Mouse (Mus musculus) ovary, postnatal 36 days (tissue): ENCODE results near the gene Fignl1.

Experiments used
- DNase-seq: peaks from one replicate; pipeline ENCODE4 v3.0.0; 2022; ENCODE audit warnings: low spot score, mixed read lengths

Gene Fignl1

DNA sequence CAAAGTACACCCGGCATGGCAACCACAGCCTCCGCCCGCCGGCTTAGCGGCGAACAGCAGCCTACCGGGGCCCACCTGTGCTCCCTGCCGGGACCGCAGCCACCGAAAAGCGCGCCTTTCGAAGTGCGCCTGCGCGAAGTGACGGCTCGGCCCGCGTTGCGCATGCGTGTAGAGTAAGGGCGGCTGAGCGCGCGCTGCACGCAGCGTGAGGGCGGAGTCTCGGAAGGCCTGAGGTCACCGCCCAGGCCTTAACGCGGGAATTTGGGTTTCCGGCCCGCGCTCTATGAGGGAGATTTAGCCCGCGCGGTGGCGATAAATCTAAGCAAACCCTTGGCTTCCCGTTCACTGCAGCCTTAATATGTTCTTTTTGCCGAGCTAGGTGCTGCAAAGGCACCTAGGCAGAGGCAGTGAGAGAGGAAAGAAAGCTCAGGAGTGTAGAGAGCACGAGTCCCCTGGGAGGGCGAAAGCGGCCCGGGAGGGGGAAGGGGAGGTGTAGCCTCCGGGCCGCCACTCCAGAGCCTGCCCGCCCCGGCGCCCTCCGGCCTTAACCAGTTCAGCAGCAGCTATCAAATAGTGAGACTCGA lies at the start of gene Fignl1:
Gene Fignl1, minus strand, starts transcription at position 143 of the 584 bp plus-strand sequence.
- DNase-seq = peak; percentile 97

DNA sequence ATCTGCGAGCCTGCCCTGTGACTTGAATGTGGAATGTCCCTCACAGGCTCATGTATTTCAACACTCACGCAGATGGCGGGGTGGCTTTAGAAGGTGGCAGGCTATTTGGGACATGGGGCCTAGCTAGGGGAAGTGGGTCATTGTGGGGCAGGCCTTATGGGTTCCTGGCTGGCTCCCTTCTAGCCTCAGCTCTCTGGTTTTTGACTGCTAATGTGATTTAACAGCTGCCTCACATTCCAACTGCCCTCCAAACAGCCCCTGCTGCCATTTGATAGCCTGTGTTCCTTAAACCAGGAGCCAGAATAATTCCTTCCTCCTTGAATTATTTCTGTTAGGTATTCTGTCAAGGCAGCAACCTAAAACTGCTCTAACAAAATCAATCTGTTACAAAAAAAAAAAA lies 48.2 kb upstream of the Fignl1 start:
- DNase-seq = no peak

DNA sequence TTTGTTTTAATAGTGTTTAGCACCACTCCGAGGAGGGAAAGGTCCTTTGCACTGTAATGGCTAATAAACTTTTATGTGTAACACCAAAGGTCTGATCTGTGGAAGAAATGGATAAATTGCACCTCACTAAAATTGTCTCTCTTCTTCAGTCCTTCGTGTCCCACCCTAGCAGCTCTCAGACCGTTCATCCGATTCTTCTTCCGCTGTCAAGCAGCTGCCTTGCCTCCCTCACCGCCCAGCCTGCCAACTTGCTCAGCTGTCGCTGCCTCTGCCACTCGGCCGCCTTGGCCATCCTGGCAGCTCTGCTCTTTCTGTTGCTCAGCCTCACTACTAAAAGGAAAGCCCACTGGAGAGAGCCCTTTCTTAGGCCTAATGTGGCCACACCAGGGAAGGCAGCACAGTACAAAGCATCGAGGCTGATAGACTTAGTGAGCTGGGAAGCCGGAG lies 46.9 kb upstream of the Fignl1 start:
- DNase-seq = no peak

DNA sequence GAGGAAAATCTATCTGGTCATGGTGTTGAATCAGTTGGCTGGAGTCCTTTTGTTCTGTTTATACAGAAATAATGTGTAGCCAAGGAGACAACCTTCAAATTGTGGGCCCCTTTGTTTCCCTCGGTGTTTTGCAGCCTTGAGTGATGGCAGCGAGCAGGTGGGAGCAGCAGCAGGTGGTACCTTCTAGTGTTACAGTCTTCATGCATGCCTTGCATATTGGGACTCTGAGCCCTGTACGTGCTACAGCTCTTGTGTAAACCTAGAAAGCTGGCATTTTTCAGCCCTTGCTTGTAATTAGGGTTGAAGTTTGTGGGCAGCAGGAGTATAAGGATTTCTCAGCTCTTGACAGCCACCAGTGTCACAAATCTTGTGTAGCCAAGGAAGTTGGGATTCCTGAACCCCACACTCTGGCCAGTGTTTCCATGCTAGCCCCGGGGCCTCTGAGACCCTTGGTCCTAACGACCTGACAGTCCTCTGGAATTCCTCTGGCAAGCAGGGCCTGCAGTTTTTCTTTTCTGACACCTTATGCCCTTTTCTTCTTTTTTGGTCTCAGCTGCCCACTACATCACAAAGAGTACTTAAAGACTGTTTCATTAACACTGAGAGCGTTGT lies 46.4 kb upstream of the Fignl1 start:
- DNase-seq = no peak

DNA sequence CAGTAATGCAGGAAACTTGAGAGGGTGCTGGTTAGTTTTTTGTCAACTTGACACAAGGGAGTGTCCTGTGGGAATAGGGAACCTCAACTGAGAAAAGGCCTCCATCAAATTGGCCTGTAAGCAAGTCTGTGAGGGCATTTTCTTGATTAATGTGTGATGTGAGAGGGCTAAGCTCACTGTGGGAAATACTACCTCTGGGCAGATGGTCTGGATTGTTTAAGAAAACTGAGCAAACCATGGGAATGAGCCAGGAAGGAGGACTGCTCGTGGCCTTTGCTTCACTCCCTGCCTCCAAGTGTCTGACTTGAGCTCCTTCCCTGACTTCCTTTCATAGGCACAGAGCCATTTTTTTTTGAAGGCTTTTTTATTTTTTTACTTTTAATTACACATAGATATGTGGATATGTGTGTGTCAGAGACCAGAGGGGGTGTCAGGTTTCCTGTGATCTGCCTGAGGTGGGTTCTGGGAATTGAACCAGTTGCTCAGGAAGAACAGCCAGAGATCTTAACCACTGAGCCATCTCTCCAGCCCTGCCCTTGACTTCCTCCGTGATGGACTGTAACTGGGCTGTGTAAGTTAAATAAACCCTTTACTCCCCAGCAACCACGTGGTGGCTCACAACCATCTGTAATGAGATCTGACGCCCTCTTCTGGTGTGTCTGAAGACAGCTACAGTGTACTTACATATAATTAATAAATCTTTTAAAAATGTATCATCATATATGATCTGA lies 45.1 kb upstream of the Fignl1 start:
- DNase-seq = no peak

DNA sequence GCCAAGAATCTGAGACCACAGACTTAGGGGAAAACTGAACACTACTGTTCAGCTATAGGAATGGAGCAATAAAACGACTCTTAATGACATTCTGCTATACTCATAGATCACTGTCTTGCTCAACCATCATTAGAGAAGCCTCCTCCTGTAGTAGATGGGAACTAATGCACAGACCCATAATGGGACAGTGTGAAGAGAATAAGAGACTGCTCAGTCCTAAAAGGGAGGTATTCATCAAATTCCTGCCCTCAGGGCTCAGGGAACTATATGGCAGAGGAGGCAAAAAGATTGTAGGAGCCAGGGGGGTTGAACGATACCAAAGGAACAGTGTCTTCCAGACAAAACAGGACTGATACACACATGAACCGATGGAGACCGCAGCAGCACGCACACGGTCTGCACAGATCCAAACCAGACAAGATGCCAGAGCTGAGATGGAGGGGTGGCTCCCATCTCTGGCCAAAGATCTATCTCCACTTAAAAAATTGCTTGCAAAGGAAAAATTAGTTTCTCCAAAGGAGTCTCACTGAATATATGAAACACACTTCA lies 43.3 kb upstream of the Fignl1 start:
- DNase-seq = no peak

DNA sequence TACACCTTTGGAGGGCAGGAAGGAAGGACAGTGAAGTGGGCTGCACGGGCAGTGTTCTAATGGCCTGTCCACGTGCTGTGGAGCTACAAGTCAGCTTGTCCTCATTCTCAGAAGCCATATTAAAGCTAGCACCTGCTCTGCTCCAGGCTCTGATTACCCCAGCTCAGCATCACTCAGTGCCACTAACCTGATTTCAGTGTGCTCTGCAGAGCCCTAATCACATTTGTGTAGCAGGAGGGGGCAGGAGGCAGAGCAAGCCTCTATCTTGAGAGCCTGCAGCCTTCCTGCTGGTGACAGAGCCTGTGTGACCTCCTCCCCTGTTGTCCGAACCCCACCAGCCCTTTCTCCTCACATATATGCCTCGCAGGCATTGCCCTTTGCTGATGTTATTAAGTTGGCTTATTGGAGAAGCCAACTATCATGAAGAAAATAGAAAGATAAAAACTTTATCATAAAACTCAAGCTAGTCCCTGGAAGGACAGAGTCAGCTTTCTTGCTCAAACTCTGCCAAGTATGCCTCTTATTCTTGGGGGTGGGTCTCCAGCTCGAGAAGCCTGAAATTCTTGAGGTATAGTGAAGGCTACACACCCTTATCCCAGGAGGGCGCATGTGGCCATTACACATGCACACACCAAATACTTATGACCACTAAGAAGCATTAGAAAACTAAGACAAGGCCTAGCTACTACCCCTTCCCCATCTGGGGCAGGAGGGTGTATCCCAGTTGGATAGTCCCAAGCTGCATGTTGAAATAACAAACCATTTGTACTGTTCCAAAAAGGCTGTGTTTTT lies 41.9 kb upstream of the Fignl1 start:
- DNase-seq = no peak

DNA sequence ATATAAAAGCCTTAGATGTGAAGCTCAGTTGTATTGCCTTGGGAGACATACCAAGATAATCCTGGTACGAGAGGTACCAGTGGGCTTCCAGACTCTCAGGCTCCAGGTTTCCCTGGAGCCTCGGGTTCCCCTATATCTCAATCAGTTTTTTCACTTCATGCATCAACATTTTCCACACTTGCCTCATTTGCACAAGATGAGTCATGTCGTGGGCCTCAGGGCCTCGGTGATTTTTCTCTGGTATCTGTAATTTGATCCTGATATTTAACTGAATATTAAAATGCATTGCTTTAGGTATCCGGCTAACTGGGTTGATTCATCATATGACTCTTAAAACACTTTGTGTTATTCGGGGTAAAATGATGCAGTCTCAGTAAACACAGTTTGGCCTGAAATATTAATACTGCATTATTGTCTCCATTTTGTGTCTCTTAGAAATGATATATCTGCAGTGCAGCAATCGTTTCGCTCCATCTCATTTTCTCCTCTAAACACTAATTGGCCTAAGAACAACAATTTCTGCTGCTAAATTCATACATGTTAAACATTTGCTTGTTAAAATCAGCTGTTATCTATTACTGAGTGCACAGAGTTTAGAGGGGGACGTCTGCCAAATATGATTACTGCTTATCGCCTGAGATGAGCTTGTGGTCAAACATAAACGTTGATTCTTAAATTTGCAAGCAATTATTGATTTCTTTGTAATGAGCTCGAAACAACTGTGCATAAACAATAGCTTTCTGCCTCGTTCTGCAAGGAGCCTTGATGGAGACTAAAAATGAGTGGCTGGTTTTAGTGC lies 41.0 kb upstream of the Fignl1 start:
- DNase-seq = no peak

DNA sequence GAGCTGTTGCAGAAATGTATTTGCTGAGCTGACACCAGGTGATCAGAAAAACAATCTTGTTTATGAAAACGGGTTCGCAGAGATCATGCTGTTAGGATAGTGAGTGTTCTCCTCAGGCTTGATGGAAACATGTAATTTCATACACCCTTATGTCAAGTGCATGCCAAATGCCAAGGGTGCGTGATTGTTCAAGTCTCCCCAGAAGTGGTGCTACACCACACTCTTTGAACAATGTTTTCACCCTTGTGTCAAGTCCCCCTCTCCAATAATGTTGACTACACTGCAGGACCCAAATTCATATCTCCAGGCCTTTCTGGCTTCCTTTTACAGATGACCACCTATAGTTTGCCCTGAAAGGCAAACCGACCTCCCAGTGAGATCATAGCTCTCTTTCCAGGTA lies 39.7 kb upstream of the Fignl1 start:
- no peak for DNase-seq

DNA sequence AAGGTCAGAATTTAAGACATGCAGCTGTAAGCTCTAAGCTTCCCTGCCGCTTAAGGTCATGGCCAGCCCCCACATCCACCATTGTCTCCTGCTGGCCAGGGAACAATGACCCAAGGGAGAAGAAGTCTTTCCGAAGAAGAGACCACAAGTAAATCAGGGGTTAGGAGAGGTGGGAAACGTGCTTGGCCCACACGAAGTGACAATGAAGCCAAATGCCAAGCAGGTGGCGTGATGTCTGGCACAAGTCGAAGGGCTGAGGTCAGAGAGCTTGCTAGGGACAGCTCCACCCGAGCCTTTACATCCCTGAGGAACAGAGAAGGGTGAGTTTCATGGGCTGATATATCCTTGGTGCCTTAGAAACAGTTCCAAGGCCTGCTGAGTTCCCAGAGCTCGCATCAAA lies 36.3 kb upstream of the Fignl1 start:
- DNase-seq = no peak

DNA sequence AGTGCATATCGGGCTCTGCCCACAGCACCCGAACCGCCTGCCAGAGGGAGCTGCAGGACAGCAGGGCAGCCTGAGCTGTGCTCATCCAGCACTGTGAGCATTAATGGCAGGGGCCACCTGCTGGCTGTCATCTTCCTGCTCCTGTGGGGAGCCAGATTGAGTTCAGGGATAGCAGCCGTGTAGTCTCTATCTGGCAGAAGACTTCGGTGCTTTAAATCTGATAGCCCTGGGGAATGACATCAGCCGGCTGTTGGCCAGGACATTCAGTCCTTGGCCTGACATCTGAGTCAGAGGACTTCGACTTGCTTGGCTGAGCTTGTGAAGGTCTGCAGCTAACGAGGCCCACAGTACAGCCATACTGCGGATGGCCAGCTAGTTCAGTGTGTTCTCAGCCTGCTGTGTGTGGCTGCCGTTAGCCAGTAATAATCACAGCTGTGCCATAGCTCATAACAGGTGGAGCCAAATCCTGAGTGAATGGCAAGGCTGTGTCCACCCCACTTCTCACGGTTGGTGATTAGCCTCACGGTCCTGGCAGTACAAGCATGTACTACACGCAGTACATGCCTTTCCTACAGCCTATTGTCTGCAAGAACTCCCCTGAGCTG lies 35.7 kb upstream of the Fignl1 start:
- peak; percentile 73 for DNase-seq

DNA sequence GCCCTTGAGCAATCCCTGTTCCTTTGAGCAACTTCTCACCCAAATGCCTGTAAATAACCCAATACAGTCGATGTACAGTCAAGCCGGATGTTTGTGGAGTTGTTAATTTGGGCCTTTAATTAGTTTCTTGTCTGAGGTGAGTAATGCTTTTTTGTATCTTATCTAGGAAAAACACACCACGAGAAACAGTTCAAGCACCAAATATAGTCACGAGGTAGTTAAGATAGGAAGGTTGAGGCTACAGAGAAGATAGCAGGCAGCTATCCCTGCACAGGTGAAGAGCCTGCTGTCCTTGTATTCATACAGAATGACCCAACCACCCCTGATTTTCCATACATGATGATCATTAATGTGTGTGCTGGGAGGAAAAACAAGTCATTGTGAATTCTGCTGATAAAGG lies 32.8 kb upstream of the Fignl1 start:
- DNase-seq = no peak

DNA sequence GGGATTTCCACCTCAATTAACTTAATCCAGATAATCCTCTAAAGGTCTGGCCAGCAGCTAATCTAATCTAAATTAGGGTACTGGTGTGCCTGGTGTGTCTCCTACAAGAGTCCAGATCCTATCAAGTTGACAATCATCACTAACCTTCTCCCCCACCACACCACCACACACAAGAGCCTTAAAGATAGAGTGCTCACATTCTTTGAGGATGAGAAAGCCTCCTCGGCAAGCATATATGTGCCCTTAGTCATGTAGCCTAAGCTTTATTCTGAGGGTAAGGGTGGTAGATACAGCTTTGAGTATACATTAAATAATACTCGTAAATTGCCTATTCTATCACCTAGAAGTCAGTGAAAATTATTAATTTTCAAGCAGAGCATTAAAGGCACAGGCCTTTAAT lies 32.0 kb upstream of the Fignl1 start:
- no peak for DNase-seq

DNA sequence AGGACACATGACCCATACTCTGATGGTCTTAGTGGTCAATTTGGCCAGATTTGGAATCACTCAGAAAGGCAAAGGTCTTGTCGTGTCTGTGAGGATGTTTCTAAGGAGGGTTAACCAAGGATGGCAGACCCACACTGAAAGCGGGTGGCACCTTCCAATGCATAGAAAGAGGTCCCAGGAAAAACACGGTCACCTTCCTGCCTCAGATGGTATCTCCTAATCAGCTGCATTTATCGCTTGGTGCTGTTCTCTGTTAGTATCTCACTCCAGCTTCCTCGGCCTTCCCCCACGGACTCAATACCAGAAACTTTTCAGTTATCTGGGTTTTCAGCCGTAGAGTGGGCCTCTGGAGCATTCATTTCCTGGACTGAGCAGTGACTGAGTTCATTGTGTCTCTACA lies 31.1 kb upstream of the Fignl1 start:
- no peak for DNase-seq

DNA sequence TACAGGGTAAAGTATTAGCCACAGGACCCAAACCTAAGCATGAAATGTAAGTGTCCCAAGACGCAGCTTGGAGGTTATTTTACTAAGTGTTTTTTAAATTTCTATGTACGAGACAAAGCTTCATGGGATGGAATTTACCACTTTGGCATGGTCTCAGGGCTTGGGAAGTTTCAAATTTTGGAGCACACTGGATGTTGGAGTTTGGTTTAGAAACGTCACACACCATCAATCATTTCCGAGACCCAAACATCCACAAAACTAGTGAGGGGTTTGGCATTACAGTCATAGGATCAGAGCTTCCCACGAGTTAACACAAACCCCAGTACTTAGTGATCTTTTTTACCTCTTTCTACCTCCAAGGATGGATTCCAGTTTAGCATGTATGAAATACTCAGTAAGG lies 28.6 kb upstream of the Fignl1 start:
- DNase-seq = no peak

DNA sequence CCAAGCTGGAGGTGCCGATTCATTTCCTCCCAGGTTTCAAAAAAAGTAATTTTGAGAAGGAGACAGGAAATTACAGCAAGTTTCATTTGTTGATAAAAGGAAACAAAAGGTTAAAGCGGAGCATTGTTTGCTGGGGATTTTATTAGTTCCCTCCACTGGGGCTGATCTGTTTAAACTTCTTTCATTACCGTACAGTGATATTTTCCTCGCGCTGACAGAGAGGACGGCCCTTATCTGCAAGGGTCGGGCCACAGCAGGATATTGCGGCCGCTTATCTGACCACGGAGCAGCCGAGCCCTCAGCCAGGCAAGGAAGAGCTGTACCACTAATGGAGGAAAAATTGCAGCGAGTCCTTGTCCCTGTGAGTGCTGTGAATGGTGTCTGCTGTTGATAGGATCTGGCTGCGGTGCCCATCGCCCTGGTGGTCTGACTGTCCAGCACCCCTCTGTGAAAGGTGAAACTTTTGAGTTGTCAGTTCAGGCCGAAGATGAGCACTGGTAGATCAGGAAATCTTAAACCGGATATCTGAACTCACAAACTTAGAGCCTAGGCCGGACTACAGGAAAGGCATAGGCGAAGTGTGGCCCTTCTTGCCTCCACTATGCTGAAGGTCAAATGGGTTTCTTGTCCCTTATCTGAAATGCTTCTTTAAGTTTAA lies 28.1 kb upstream of the Fignl1 start:
- no peak for DNase-seq

DNA sequence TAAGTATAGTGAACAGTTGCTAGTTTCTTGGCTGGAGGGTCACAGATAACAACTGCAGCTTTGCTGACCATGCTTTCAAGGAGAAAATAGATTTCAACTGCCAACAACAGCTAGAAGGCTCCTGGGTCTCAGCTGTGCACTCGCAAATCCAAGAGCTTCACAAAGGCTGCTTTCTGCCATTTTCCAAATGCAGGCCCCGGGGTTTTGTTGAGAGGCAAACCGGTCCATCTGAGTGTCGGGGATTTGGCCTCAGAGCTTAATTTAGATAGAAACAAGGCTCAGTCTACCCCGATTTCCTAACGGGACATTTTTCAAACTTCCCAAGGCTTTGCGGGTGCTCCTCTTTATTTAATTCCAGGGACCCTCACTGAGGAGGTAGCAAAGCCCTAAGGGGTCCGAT lies 27.5 kb upstream of the Fignl1 start:
- DNase-seq = no peak

DNA sequence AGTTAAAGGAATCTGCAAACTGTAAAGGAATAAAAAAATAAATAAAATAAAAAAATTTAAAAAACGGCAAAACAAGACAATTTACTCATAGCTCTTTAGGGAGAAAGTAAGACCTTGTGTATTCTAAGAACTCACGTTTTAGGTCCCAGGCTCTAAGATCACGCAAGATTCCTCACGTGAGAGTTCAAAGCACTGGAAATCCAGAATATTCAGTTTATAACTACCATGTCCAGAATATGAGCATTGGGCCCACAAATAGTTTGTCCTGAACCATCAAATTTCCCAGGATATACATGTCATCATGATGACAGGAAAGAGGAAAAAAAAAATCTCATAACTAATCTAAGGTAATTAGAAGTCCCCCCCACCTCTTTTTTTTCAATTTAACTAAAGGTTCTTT lies 27.0 kb upstream of the Fignl1 start:
- no peak for DNase-seq

DNA sequence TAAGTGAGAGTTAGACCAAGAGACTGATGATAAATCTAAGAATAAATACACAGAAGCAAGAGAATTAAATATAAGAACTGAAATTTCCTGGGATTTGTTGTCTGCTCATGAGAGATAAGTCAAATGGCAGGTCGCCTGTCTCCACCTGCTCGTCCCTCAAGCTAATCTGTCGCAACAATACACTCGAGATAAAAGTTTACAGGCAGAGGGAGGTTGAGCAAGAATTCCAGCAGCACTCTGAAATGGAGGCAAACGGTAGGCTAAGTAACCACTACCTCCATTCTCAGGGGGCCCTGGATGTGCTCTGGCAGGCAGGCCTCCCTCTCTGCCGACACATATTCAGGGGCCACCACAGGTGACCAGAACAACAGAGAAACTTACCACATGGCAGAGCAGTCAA lies 26.6 kb upstream of the Fignl1 start:
- DNase-seq = no peak

DNA sequence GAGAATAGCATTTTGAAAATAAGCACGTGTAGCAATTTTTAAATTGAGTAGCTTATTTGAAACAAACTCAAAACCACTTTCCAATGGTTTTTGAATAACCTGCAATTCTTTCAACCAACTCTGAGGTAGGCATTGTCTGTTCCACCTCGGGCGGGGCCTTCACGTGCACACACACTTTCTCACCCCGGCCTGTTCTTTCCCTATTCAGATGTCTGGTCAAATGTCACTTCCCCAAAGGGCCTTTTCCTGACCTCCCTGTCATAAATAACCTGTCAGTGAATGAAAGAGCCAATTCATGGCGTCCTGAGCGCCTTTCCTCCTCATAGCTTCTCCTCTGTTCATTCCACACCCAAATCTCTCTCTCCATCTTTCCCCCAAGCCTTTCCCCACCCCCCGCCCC lies 24.3 kb upstream of the Fignl1 start:
- no peak for DNase-seq

DNA sequence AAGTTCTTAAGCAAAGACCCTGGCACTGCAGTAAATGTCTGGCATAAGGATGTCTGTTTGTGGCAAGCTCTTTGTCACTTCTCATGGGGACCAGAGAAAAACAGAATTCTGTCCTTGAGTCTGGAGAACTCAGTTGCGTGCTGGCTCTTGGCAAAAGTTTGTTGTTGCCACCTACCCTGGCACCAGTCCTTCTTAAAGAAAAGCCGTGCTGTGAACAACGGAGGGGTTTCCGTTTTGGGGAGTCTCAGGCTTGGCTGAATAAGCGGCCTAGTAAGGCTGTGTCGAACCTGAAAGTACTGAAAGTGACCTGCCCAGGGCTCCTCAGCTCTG lies 24.0 kb upstream of the Fignl1 start:
- DNase-seq = no peak
